Mouse (Mus musculus) skeletal muscle tissue, postnatal 0 days (tissue): Measurements from ENCODE around the gene 9130409I23Rik. TPM values are rescaled to one million over a fixed set of nuclear protein-coding genes. Genes with fewer than 3 reads are reported as not detected.

ENCODE experiments used
- polyA plus RNA-seq: library from polyadenylated mRNA; unstranded; fragments of >200 nt; fragmentation: Nextera tagmentation; extraction: Ambion mirVana; gene quantifications from 2 replicates; pipeline ENCODE4 v1.2.1, GENCODE M21; 2015

9130409I23Rik gene
- polyA plus RNA-seq: not detected in 2 replicates

GRCm38 (mm10) chr1:181050937-181051336 is at the start of gene 9130409I23Rik:
Gene 9130409I23Rik (plus strand): TSS chr1:181051237.

GRCm38 (mm10) chr1:181020756-181021487 is 30.1 kb upstream of the 9130409I23Rik start, which contains the start of gene Ephx1:
Gene Ephx1 (minus strand): TSS chr1:181020904.

Other genes with a start within 250 kb of the 9130409I23Rik start
- gene H3f3a, start 237.3 kb upstream of the 9130409I23Rik start, polyA plus RNA-seq: 1,105 and 1,454 TPM in 2 replicates
- 18.8 and 19.7 TPM in 2 replicates for gene Sde2, start 200.1 kb upstream of the 9130409I23Rik start, polyA plus RNA-seq
- 0.07 TPM in 1 of 2 replicates, not detected in the other for gene Lefty2, start 158.1 kb upstream of the 9130409I23Rik start, polyA plus RNA-seq
- 41.2 and 45.0 TPM in 2 replicates for gene Pycr2, start 146.9 kb upstream of the 9130409I23Rik start, polyA plus RNA-seq
- gene Lefty1, start 116.2 kb upstream of the 9130409I23Rik start, polyA plus RNA-seq: 0.99 and 3.2 TPM in 2 replicates
- 7.4 and 8.6 TPM in 2 replicates for gene Tmem63a, start 108.9 kb upstream of the 9130409I23Rik start, polyA plus RNA-seq
- gene Ephx1, start 30.3 kb upstream of the 9130409I23Rik start, polyA plus RNA-seq: 22.2 and 24.2 TPM in 2 replicates
- gene Nvl, start 93.0 kb downstream of the 9130409I23Rik start, polyA plus RNA-seq: 9.9 TPM in 2 replicates
- 67.2 and 80.6 TPM in 2 replicates for gene Cnih4, start 93.5 kb downstream of the 9130409I23Rik start, polyA plus RNA-seq
- gene Wdr26, start 160.8 kb downstream of the 9130409I23Rik start, polyA plus RNA-seq: 34.6 and 39.3 TPM in 2 replicates